Mouse (Mus musculus) ES-Bruce4 (cell line): Measurements from ENCODE around the gene 4930596D02Rik. TPM values are rescaled to one million over a fixed set of nuclear protein-coding genes. Genes with fewer than 3 reads are reported as not detected.

Experiments
- H3K27ac ChIP-seq: 2 replicates; pipeline ENCODE4 v1.5.1; 2012; ENCODE audit warnings: low read length, inconsistent platforms; ENCODE audit not compliant: insufficient read depth
- H3K27me3 ChIP-seq: 2 replicates; pipeline ENCODE4 v1.6.1; 2012; ENCODE audit warnings: mild to moderate bottlenecking, low read length, inconsistent platforms; ENCODE audit not compliant: control insufficient read depth, poor library complexity, insufficient read depth, severe bottlenecking
- H3K36me3 ChIP-seq: 2 replicates; pipeline ENCODE4 v1.6.1; 2012; ENCODE audit warnings: inconsistent platforms, mild to moderate bottlenecking, low read length, moderate library complexity; ENCODE audit not compliant: control insufficient read depth, poor library complexity, insufficient read depth, severe bottlenecking
- H3K4me1 ChIP-seq: one replicate; pipeline ENCODE4 v1.8.1; 2011; ENCODE audit warnings: low read length; ENCODE audit not compliant: control insufficient read depth, insufficient read depth
- H3K4me3 ChIP-seq: 2 replicates; pipeline ENCODE4 v1.5.1; 2011; ENCODE audit warnings: low read depth, mild to moderate bottlenecking, low read length
- H3K9ac ChIP-seq: 2 replicates; pipeline ENCODE4 v1.6.1; 2012; ENCODE audit warnings: low read depth, mild to moderate bottlenecking, inconsistent platforms; ENCODE audit not compliant: poor library complexity, severe bottlenecking
- H3K9me3 ChIP-seq: replicated peaks from 2 replicates; pipeline ENCODE4 v1.6.1; 2012; ENCODE audit warnings: mild to moderate bottlenecking, low read length, inconsistent platforms; ENCODE audit not compliant: control insufficient read depth, poor library complexity, insufficient read depth, severe bottlenecking
- CTCF ChIP-seq: IDR thresholded peaks from one replicate; pipeline ENCODE4 v1.8.1; 2011; ENCODE audit warnings: low read depth, low read length
- EP300 ChIP-seq: IDR thresholded peaks from 2 replicates; pipeline ENCODE4 v1.6.1; 2011; ENCODE audit warnings: low read depth, low read length; ENCODE audit not compliant: insufficient read depth
- POLR2A ChIP-seq: IDR thresholded peaks from one replicate; pipeline ENCODE4 v1.8.1; 2011; ENCODE audit warnings: low read length; ENCODE audit not compliant: insufficient read depth
- polyA plus RNA-seq: library from polyadenylated mRNA; stranded (reverse); fragments of >200 nt; gene quantifications from 2 replicates; pipeline ENCODE4 v1.2.4, GENCODE M21; 2011; ENCODE audit warnings: low read depth; ENCODE audit not compliant: missing spikeins, insufficient read depth, insufficient read length

4930596D02Rik gene
- not detected in 2 replicates for polyA plus RNA-seq

- Histone ChIP-seq H3K9me3 (no peaks in the 10 kb centered on the region), H3K9ac (no peak within 1 kb of the TSS), H3K27me3 (no peaks in the 10 kb centered on the region), H3K27ac (no peak within 1 kb of the TSS), H3K36me3 (no peaks in the 10 kb centered on the region), H3K4me1 (no peaks in the 10 kb centered on the region), H3K4me3 (no peak within 1 kb of the TSS)
- TF ChIP-seq POLR2A: no peak
- TF ChIP-seq CTCF: no peak
- no peak for TF ChIP-seq EP300
Observed at GRCm38 (mm10) chr14:35811878-35812277, at the start of gene 4930596D02Rik. Gene 4930596D02Rik, minus strand, starts transcription at chr14:35811978.

GRCm38 (mm10) chr14:35853254-35853653 is 41.5 kb upstream of the 4930596D02Rik start:
- H3K27ac ChIP-seq: no peak overlapping the region
- no peaks in the 10 kb centered on the region for H3K9me3 ChIP-seq
- no peak for TF ChIP-seq POLR2A
- no peak for TF ChIP-seq EP300
- TF ChIP-seq CTCF: no peak
- no peaks in the 10 kb centered on the region for H3K4me1 ChIP-seq
- no peaks in the 10 kb centered on the region for H3K36me3 ChIP-seq
- no peak overlapping the region for H3K9ac ChIP-seq
- H3K4me3 ChIP-seq: no peak overlapping the region
- H3K27me3 ChIP-seq: no peaks in the 10 kb centered on the region; the same call in 1 of the 2 replicates

GRCm38 (mm10) chr14:35845271-35845670 is 33.5 kb upstream of the 4930596D02Rik start:
- TF ChIP-seq EP300 (no peak), CTCF (no peak), POLR2A (no peak)
- no peaks in the 10 kb centered on the region for H3K9me3 ChIP-seq
- no peak overlapping the region for H3K4me3 ChIP-seq
- H3K4me1 ChIP-seq: no peaks in the 10 kb centered on the region
- H3K9ac ChIP-seq: no peak overlapping the region
- H3K36me3 ChIP-seq: no peaks in the 10 kb centered on the region
- no peak overlapping the region for H3K27ac ChIP-seq
- no peaks in the 10 kb centered on the region for H3K27me3 ChIP-seq

GRCm38 (mm10) chr14:35842111-35842721 is 30.4 kb upstream of the 4930596D02Rik start:
- TF ChIP-seq CTCF: no peak
- TF ChIP-seq POLR2A: no peak
- TF ChIP-seq EP300: no peak
- no peak overlapping the region for H3K27ac ChIP-seq
- H3K9ac ChIP-seq: no peak overlapping the region
- no peaks in the 10 kb centered on the region for H3K9me3 ChIP-seq
- no peaks in the 10 kb centered on the region for H3K36me3 ChIP-seq
- H3K4me3 ChIP-seq: no peak overlapping the region
- H3K4me1 ChIP-seq: no peaks in the 10 kb centered on the region
- H3K27me3 ChIP-seq: no peaks in the 10 kb centered on the region

- Histone ChIP-seq H3K9ac (no peak overlapping the region), H3K9me3 (no peaks in the 10 kb centered on the region), H3K27me3 (no peaks in the 10 kb centered on the region), H3K36me3 (no peaks in the 10 kb centered on the region), H3K27ac (no peak overlapping the region), H3K4me3 (no peak overlapping the region), H3K4me1 (no peaks in the 10 kb centered on the region)
- TF ChIP-seq CTCF (no peak), EP300 (no peak), POLR2A (no peak)
Observed at GRCm38 (mm10) chr14:35792656-35793213, 19.0 kb downstream of the 4930596D02Rik start.

GRCm38 (mm10) chr14:35780033-35780432 is 31.7 kb downstream of the 4930596D02Rik start:
- TF ChIP-seq EP300: no peak
- no peak for TF ChIP-seq POLR2A
- Histone ChIP-seq H3K9me3 (no peaks in the 10 kb centered on the region), H3K4me3 (no peak overlapping the region), H3K9ac (no peak overlapping the region), H3K36me3 (no peaks in the 10 kb centered on the region), H3K4me1 (no peaks in the 10 kb centered on the region), H3K27me3 (no peaks in the 10 kb centered on the region), H3K27ac (no peak overlapping the region)
